Mouse (Mus musculus): ENCODE measurements around the gene Prdx6b.

Gene Prdx6b

DNA sequence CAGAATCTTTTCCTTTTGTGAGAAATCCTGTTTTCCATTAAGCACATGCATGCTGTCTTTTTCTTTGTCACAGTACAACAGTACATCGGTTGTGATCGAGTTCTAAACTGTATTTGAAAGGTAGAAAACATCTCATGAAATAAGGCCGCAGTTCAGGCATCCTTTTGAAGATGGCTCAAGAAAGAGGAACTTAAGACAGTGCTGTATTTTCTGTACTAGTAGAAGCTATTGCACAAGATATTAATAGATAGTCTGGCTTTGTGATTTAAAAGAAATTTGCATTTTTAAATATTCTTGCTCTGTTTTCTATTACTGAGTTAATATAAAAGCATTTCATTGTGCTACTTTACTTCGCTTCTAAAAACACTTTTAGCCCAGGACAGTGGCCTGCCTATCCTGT, 30.6 kb downstream of the Prdx6b start:
- no peak for DNase-seq (ENCODE audit: extremely low spot score, low read depth, low spot score)

- no peak for DNase-seq (ENCODE audit: extremely low spot score, low read depth, low spot score)
These were observed 33.5 kb downstream of the Prdx6b start for GRCm38 (mm10) chr2:80325779-80326178.

- no peak for DNase-seq (ENCODE audit: extremely low spot score, low read depth, low spot score)
These were observed 35.0 kb downstream of the Prdx6b start for GRCm38 (mm10) chr2:80327272-80327671.

GRCm38 (mm10) chr2:80328961-80329653, 36.8 kb downstream of the Prdx6b start:
- DNase-seq (ENCODE audit: extremely low spot score, low read depth, low spot score) = no peak

DNA sequence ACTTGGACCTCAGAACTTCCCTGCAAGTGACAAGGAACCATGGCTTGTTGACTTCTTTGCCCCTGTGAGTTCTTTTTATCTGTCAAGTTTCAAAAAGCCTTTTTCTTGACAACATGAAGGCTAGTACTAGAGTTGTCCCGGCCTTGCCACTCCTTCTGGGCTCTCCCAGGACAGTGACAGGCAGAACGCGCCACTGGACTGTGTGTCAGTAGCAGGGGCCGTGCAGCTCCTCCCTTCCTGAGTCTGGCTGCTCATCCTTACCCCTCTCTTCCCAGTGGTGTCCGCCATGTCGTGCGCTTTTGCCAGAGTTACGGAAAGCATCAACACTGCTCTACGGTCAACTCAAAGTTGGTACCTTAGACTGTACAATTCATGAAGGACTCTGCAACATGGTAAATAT, 48.3 kb downstream of the Prdx6b start:
- no peak for DNase-seq (ENCODE audit: extremely low spot score, low read depth, low spot score)
